Mouse (Mus musculus) spleen, embryonic (tissue): ENCODE measurements around the gene Olfr243.
"Not testable (repeated sequence)": the region's sequence is repeated elsewhere in the genome, so short reads cannot be mapped to it uniquely, and the experiment has no call there.

Experiments used
- CTCF ChIA-PET: fragments of 350-600 bp; sonication (Branson Sonifier 250); formaldehyde crosslinking; loops from one replicate; lab custom pipeline; 2022; lab: Charles Lee

The Olfr243 gene

DNA sequence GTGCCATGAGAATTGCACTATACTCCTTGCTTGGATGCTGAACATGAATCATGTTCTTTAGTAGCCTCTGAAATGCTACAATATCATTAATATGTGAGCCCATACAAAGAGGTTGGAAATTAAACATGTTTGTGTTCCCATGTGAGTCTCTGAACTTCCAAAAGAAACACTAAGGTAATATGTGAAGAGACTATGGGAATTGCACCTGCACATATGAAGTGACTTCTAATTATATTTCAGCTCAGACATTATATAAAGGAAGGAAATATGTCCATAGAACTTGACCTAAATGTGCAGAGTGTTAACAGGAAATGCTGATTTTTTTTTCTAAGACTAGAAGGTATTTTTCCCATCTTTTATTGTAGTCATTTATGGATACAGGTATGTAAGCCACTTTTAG lies at the start of gene Olfr243:
TSS of gene Olfr243 (plus strand) at position 301 of the 400 bp plus-strand sequence.
- CTCF ChIA-PET = no interaction called here

DNA sequence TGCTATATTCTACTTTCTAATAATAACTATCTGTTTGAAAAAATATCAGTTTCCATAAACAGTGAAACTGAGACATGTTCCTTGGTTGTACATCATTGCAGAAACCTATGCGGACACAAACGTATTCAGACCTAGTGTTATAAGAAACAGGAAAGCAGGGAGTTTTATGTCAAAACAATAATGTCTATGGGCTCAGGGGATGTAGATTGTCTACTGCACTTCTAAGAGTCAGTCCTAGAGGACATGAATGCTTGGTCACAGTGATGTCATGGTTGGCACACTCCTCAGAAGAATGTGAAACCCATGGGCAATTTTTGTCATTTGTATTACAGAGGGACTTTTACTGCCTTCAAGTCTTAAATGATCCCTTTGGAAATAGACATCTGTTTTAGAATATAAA lies 43.4 kb upstream of the Olfr243 start, which contains the start of gene Olfr624:
TSS of gene Olfr624 (minus strand) at position 101 of the 400 bp plus-strand sequence.
- CTCF ChIA-PET = no interaction called here

DNA sequence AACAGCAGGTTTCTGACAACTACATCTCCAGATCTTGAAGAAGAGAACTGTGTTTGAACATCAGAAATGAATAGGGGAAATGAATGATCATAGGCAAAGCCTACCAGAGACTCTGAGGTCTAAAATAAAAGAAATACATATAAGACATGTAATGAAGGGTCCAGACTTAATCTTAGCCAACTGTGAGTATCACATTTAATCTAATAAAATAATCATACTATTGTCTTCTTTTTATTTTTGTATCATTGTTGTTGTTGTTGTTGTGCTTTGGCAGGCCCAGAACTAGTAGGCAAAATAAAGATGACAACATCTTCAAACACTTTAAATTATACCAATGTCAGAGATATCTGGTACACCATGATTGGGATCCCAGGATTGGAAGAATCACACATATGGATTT lies 32.1 kb upstream of the Olfr243 start, which contains the start of gene Olfr625-ps1:
TSS of gene Olfr625-ps1 (plus strand) at position 301 of the 400 bp plus-strand sequence.
- CTCF ChIA-PET = no interaction called here

DNA sequence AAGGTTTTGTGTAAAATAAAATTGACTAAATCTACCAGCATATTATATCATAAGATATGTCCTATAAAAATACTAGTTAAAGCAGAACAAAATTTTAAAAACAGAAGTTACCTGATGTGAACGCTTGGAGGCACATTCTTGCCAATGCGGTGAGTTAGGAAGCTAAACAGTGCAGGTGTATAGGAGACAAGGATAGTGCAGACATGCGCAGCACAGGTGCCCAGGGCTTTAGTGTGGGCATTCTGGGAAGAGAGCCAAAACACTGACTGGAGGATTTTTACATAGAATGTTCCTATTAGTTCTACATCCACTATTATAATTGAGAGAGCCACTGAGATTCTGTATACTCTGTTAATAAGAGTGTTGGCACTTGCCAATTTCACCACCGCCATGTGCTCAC lies 15.0 kb upstream of the Olfr243 start:
- CTCF ChIA-PET = no interaction called here

DNA sequence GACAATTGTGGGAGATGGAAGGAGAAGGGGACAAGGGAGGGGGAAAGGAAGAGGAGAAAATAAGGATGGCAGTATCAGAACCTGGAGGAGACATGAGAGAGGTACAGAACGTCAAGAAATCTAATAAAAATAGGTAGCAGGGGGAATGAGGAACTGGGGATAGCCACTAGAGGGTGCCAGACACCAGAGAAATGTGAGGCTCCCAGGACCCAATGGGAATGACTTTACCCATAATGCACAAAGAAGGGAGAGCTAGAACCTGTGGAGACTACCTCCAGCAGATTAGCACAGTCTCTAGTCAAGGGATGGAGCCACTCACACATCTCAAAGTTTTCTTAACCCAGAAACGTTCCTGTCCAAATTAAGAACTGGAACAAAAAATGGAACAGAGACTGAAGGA lies 2.4 kb upstream of the Olfr243 start:
- CTCF ChIA-PET = interaction anchor here (1.1 kb wide), 1 partner anchor 233 kb away, joined by 4 read pairs; the partner anchor contains the start of gene Olfr633

DNA sequence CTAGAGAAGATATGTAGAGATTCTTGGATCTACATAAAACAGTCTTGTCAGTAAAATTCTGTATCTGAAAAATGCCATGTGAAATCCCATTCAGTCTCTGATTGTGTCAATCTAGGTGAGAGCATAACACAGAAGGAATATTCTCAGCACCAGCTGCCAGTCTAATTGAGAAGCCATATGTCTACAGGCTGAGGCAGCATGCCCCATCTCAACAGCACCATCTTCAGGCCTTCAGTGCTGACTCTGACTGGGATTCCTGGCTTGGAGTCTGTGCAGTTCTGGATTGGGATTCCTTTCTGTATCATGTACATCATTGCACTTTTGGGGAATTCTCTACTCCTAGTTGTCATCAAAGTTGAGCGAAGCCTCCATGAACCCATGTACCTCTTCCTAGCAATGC lies 1.9 kb downstream of the Olfr243 start:
- CTCF ChIA-PET = not testable (repeated sequence)

DNA sequence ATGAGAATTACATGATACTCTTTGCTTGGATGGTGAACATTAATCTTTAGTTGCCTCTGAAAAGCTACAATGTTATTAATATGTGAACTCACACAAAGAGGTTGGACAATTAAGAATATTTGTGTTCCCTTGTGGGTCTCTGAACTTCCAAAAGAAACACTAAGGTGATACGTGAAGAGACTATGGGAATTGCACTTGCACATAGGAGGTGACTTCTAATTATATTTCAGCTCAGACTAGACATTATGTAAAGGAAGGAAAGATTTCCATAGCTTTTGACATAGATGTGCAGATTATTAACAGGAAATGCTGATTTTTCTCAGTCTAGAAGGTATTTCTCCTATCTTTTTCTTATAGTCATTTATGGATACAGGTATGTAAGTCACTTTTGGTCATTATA lies 15.6 kb downstream of the Olfr243 start, which contains the start of gene Olfr628:
TSS of gene Olfr628 (plus strand) at position 301 of the 400 bp plus-strand sequence.
- CTCF ChIA-PET = no interaction called here

DNA sequence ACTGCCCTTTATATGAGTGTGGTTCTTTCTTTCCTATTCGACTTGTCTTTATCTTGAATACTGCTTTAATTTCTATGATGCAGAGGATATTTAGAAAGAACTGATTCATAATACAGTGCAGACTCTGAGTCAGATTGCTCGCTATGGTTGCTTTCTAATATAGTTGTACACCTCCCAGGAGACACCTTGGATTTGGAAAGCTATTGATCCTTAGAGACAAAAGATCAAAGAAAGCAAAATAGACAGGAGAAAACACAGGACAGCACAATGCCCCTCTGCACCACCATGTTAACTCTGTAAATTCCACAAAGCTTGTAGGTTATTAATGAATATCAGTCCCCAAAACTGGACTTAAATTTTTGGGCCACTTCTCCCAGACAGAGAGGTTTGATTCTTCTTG lies 30.4 kb downstream of the Olfr243 start, which contains the start of gene Olfr629:
TSS of gene Olfr629 (minus strand) at position 101 of the 400 bp plus-strand sequence.
- CTCF ChIA-PET = no interaction called here

DNA sequence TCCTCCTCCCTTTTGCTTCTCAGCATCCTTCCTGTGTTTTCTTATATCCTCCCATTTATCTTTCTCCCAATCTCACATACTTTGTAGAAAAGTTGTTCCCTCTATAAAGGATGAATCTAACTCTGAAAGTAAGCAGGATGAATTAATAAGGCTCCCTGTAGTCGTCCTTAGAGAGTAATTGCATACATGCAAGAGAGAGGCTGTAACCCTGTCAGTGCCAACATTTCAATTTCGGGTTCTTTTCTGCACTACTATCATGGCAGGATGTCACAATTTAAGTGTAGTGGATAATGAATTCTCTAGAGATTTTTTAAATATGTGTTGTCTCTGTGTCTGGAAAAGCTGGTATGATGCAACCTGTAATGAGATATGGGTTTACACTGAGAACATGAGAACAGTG lies 42.8 kb downstream of the Olfr243 start, which contains the start of gene Olfr630:
TSS of gene Olfr630 (minus strand) at position 101 of the 400 bp plus-strand sequence.
- CTCF ChIA-PET = no interaction called here

DNA sequence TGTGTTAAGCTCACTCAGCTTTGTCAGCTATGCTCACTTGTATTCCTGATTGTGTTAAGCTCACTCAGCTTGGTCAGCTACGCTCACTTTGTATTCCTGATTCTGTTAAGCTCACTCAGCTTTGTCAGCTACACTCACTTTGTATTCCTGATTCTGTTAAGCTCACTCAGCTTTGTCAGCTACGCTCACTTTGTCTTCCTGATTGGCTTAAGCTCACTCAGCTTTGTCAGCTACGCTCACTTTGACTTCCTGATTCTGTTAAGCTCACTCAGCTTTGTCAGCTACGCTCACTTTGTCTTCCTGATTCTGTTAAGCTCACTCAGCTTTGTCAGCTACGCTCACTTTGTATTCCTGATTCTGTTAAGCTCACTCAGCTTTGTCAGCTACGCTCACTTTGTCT lies 47.7 kb downstream of the Olfr243 start:
- CTCF ChIA-PET = not testable (repeated sequence)

DNA sequence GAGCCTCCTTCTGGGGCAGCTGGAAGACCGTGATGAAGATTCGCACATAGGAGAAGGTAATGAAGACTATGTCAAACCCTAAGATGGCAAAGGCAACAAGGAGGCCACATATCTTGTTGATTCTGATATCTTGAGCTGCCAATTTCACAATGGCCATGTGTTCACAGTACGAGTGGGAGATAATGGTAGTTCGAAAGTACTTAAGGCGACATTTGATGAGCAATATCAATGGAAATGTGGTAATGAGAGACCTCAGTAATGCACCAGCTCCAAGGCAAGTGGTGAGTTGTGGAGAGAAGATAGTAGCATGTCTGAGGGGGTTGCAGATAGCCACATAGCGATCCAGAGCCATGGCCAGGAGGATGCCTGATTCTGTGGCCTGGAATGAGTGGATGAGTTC lies 53.2 kb downstream of the Olfr243 start:
- CTCF ChIA-PET = not testable (repeated sequence)
